Mouse (Mus musculus): ENCODE results near the gene Tatdn2.

Gene Tatdn2

DNA sequence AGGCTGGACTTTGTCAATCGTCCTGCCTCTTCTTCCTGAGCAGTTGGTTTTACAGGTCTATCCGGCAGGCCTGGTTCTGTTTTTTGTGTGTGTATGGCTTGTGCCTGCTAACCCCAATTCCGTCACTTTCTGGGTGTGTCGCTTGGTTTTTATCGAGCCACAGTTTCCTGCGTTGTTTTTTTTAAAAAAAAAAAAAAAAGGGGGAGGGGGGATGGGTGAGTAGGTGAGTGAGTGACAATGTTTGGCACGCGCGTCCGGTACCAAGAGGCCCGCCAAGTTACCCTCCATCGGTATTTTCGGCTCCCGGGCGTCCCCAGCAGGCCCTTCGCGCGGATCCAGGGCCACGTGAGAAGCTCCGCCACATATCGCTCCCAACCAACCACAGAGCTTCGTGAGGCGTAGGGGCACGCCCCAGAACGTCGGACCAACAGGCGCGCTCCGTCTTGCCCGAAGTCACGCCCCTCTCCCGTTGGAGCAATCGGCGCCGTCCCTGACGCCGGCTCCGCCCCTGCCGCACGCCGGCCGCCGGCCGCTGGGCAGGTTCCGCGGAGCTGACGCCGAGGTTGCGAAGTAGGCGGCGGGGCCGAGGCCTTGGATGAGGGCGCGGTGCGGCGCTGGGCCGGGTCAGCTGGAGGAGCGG is at the start of gene Tatdn2:
Gene Tatdn2 (plus strand): TSS at position 469 of the 640 bp plus-strand sequence.
- peak; percentile 93 for DNase-seq (ENCODE audit: low spot score)

DNA sequence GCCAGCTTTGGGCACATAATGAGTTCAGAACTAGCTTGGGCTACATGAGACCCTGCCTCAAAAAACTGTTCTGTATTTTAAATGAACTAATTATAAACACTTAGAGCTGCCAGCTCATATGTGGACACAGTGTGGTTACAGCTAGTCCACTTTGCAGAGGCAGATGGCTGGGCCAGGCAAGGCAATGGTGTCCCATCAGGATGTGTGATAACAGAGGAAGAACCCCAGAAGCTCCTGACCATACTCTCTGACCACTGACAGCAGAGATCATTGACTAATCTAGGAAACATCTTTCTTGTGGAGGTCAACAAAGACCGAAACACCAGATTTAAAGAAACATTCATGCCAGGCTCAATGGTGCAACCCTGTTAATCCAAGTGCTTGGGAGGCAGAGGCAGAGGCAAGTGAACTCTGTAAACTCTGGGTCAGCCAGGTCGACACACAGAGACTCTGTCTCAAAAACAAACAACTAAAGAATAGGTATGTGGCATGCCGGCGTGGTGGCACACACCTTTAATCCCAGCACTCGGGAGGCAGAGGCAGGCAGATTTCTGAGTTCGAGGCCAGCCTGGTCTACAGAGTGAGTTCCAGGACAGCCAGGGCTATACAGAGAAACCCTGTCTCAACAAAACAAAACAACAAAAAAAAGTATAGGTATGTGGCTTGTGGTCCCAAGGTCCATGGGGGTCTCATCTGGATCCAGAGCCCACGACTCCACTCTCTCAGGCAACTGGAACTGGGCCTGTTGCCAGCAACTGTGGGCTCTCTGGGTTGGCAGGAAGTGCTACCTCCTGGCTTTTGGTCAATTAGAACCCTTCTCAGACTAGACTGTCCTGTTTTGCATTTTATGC is 47.3 kb upstream of the Tatdn2 start:
- no peak for DNase-seq (ENCODE audit: low spot score)

- no peak for DNase-seq (ENCODE audit: low spot score)
These were observed 46.6 kb upstream of the Tatdn2 start for GRCm38 (mm10) chr6:113650197-113650640.

DNA sequence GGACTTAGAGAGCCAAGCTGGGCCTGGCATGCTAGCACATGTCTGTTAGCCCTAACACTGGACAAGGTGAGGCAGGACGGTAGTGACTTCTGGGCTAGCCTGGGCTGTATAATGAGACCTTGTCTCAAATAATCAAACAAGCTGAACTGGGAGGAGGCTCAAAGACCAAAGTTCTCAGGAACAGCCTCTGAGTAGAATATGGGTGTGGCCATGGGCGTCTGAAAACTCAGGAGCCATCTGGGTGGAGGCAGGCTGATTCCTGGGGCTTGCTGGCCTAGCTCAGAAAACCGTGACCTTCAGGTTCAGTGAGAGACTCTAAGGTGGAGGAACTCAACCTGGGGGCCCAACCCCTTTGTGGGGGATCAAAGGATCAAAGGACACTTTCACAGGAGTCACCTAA is 45.2 kb upstream of the Tatdn2 start:
- no peak for DNase-seq (ENCODE audit: low spot score)

- DNase-seq (ENCODE audit: low spot score): no peak
These were observed 43.3 kb upstream of the Tatdn2 start for GRCm38 (mm10) chr6:113653551-113653950.

DNA sequence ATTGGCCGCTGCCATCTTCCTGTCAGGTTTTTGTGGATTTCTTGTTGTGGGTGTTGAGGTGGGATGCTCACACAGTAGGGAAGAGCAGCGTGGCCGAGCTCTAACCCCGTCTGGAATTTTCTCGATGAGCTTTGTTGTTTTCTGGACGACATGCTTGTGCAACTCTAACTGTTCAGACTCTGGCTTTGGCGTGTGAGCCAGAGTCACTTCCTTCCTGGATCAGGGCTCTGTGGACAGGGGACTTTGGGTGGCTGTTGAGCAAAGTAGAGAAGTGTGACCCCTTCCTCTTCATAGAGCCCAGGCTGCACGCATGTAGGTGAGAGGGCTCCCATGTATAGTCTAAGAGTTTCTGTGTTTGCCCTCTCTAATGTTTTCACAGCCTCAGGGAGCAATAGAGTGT is 42.7 kb upstream of the Tatdn2 start:
- no peak for DNase-seq (ENCODE audit: low spot score)

- no peak for DNase-seq (ENCODE audit: low spot score)
These were observed 42.0 kb upstream of the Tatdn2 start for GRCm38 (mm10) chr6:113654753-113655397.

DNA sequence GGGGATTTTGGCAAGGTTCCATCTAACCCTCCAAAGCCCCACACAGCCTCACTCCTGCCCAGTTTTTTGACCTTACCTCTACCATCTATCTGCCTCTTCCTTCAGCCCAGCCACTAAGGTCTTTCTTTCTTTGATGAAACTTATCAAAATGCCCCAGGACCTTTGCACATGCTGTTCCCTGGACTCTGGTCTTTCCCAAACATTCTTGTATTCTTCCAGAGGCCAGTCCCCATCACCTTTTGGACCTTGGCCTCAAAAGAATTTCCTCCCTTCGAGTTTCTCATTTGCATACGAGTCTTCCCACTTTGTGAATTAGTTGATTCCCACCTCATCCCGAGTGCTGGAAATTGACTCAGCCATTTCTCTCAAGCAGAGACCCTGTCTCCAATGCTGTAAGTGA is 41.4 kb upstream of the Tatdn2 start:
- DNase-seq (ENCODE audit: low spot score): no peak

GRCm38 (mm10) chr6:113656847-113657246 is 40.0 kb upstream of the Tatdn2 start:
- no peak for DNase-seq (ENCODE audit: low spot score)

DNA sequence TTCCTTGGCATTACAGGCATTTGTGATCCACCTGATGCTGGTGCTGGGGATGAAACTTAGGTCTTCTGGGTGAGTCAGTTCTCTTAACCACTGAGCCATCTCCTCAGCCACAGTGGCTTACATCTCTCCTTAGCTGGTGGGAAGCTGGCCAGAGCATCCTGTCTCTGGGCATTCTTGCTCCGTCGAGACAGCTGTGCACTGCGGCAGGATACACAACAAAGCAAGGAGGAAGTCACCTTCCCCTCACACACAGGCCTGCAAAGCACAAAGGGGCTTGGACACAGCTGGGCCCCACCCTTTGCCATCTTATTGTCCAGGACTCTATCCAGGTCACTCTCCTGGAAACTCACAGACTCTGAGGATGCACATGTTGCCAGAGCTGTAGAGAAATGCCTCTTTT is 38.6 kb upstream of the Tatdn2 start:
- DNase-seq (ENCODE audit: low spot score): no peak

DNA sequence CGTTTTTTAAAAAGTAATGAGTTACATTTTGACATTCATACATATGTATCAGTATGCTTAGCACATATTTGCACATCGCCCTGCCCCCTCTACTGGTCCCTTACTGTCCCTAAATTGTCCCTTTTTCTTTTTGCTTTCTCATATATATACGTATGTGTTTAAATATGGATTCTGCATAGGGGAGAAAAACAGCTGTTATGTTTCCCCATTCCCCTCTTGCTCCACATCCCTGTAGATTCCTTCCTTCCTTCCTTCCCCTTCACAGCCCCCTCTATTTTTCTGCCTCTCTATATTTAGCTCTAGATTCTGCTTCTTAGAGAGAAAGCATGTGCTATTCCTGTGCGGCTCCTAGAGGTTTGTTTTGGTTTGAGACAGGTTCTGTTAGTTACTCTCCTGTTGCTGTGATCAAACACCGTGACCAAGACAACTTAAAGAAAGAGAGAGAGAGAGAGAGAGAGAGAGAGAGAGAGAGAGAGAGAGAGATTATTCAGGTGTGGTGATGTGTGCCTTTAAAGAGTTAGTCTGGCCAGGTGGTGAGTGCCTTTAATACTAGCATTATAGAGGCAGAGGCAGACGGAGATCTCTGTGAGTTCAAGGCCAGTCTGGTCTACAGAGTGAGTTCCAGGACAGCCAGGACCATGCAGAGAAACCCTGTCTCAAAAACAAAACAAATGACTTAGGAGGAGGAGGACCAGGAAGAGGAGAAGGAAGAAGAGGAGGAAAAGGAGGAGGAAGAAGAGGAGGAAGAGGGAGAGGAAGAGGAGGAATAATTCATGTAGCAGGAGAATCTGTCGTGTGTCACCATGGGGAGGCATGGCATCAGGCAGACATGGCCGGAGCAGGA is 37.0 kb upstream of the Tatdn2 start:
- DNase-seq (ENCODE audit: low spot score): no peak

- DNase-seq (ENCODE audit: low spot score): no peak
These were observed 36.1 kb upstream of the Tatdn2 start for GRCm38 (mm10) chr6:113660492-113661352.

DNA sequence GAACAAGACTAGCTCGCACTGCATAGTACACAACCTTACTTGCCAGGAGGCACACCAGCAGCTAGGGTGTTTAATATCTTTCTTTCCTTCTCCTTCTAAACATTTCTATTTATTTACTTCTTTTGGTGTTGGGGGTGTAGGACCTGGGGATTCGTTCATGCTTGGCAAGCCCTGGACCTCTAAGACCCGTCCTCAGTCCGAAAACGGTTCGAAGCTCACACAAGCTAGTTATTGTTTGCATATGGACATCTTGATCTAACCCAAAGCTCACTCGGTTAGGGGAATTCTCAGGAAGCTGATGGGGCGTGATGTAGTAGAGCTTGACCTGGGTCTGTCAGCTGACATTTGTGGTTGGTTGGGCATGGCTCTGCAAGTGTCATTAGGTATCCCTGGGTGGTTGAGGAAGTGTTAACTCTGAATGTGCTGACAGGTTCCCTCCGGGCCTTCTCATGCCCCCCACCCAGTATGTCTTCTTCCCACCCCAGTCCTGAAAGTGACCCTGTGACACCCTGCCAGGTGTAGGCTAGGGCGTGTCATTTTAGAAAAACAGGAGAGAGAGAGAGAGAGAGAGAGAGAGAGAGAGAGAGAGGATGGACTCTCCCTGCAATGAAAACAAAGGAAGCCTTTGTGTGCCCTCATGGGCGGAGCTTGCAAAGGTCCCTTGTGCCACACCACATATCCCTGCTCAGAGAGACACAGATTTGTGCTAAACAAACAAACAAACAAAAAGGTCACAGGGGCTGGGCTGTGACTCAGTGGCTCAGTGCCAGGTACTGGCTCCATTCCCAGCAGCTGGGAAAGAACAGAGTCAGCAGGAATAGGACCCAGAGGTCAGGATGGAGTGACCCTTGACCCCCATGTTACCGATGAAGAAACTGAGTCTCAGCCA is 35.3 kb upstream of the Tatdn2 start:
- DNase-seq (ENCODE audit: low spot score): no peak

- no peak for DNase-seq (ENCODE audit: low spot score)
These were observed 33.7 kb upstream of the Tatdn2 start for GRCm38 (mm10) chr6:113662964-113663700.

DNA sequence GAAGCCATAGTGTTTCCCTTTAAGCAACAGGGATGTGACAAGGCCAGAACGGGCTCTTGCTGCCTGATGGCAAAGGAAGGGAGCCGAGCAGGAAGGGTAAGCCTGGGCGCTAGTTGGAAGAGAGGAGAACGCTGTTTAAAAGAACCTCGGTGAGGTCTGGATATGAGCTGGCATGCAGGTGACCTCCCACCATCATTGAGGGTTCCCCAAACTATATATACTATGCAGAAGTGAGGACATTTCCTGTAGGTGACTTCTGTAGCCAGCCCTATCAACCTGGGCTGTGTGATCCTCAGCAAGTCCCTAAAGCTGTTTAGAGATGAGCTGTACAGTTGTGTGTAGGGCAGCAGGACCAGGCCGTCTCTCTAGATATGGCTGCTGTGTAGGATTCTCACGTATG is 32.5 kb upstream of the Tatdn2 start:
- no peak for DNase-seq (ENCODE audit: low spot score)

GRCm38 (mm10) chr6:113667611-113668122 is 29.2 kb upstream of the Tatdn2 start:
- DNase-seq (ENCODE audit: low spot score): no peak

DNA sequence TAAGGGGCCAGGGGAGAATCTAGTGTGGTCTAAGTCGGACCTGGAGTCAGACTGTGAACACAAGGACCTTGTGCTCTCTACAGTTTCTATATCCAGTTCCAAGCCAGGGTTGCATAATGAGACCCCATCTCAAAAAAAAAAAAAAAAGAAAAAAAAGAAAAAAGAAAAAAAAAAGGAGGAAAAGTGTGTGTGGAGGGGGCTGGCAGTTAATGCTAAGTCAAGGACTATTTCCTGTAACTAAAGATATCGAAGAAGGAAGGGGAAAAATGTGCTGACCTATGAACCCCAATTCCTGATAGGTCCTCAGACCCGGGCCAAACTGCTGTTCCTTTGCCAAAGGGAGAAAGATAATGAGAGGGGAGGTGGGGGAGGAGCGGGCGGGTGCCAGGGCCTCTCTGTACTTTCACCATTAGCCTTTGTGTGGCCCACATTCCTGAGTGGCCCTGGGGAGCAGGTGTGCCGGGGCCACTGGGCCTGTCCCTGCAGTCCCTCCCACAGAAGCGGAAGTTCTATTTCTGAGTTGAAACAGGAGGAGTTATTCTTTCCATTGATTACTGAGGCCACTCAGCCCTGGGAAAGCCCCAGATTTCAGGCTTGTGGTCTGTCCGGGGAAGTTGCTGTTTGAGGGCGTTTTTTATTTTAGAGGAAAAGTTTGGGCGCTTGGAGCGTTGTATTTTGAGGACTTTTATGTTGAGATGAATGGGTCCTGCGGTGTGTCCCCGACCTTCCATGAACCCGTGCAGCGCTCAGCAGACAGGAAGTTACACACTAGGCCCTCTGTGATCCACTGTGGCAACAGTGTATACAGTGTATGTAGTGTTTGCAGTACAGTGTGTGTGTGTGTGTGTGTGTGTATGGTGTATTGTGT is 28.3 kb upstream of the Tatdn2 start:
- no peak for DNase-seq (ENCODE audit: low spot score)

- no peak for DNase-seq (ENCODE audit: low spot score)
These were observed 27.0 kb upstream of the Tatdn2 start for GRCm38 (mm10) chr6:113669821-113670220.
